Mouse (Mus musculus): ENCODE results near the gene Farsa.

Farsa gene

DNA sequence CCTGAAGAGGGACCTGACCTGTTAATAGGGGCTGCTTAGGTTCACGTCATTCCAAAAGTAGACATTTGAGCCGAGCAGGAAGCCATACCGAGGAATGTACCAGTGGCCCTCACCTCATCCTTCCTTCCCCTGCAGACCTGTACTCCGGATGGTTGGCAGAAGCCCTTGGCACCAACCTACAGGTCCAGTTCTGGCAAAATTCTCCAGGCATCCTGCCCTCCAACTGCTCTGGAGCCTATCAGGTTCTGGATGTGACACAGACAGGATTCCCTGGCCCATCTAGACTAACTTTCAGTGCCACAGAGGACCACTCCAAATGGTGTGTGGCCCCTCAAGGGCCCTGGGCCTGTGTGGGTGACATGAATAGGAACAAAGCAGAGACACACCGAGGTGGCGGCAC is 53.8 kb downstream of the Farsa start:
- no peak for DNase-seq (ENCODE audit: low read depth, low spot score)

- no peak for DNase-seq (ENCODE audit: low read depth, low spot score)
Observed at GRCm38 (mm10) chr8:84911854-84912253, 55.1 kb downstream of the Farsa start.

DNA sequence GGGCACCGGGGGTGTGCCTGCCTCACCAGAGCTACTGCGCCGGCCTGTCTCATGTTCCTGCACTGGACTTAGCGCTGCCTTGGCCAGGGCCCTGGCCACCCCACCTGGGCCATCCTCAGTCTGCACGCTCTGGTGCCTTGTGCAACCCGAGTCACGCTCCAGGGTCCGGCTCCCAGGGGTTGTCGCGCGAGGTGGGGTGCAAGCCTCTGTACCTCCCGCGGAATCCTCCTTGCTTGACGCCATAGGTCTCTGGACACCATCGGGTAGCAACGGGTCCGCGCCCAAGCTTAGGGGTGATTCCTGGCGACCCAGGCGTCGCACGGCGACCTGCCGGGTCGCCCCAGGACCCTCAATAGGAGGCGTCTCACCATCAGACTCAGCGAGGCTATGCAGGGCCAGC is 55.6 kb downstream of the Farsa start:
- DNase-seq (ENCODE audit: low read depth, low spot score) = no peak

GRCm38 (mm10) chr8:84912895-84913501 is 56.2 kb downstream of the Farsa start:
- DNase-seq (ENCODE audit: low read depth, low spot score) = peak; percentile 96

DNA sequence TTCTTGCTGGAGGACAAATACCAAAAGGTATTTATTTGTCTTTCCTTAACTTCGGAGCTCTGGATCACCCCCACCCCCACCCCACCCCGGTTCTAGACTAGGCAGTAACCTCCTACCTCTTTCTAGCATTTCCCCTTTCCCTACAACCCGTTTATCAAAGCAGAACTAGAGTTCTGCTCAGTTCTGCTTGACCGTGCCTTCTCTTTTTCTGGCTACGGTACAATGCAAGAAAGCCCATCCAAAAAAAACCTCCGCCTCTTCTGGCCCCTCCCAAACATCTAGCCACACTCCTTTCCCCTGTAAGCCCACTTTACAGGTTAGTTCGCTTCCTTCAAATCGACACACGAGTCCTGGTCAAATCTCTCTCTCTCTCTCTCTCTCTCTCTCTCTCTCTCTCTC is 56.7 kb downstream of the Farsa start:
- DNase-seq (ENCODE audit: low read depth, low spot score) = peak; percentile 60

- peak; percentile 95 for DNase-seq (ENCODE audit: low read depth, low spot score)
Observed at GRCm38 (mm10) chr8:84913960-84914359, 57.2 kb downstream of the Farsa start.

DNA sequence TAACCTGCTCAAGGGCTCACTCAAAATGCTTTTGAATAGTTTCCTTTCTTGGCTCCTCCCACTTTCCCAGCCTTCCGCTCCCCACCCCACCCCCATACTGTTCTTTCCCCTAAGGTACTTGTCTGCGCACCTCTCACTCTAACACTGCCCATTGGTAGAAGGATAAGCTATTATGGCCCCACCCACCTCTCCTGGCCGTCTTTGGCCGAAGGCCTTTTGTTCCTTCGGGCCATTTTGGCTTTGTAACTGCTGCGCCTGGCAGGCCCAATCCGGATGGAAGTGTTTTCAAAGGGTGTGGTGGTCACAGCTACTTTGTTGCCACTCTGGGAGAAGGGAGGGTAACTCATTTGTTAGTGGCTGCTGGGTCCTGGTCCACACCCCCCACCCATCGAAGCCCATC is 58.5 kb downstream of the Farsa start:
- peak; percentile 99 for DNase-seq (ENCODE audit: low read depth, low spot score)

- peak; percentile 67 for DNase-seq (ENCODE audit: low read depth, low spot score)
Observed at GRCm38 (mm10) chr8:84917781-84918180, 61.0 kb downstream of the Farsa start.

- peak; percentile 66 for DNase-seq (ENCODE audit: low read depth, low spot score)
Observed at GRCm38 (mm10) chr8:84918646-84919045, 61.9 kb downstream of the Farsa start.
